Mouse (Mus musculus): ENCODE data around the gene 1700037H04Rik. TPM values are rescaled to one million over a fixed set of nuclear protein-coding genes. Genes with fewer than 3 reads are reported as not detected.

Gene 1700037H04Rik
- polyA plus RNA-seq, 1 experiment from 2014 or later, result 61.5 TPM

- Histone ChIP-seq H3K4me2 (peak overlapping the region; percentile 92), H3K9ac (peak overlapping the region; percentile 84), H3K27ac (peak overlapping the region; percentile 64), H3K4me1 (peaks cover 14% of the 10 kb centered on the region), H3K27me3 (no peaks in the 10 kb centered on the region), H3K36me3 (peaks cover 3% of the 10 kb centered on the region; the same call in 1 of the 2 replicates), H3K4me3 (peak overlapping the region; percentile 76), H3K9me3 (no peaks in the 10 kb centered on the region)
- under 1% methylated on average over 18 of the region's 18 CpGs for WGBS
- peak; percentile 58 for ATAC-seq (ENCODE audit: borderline replicate concordance, extremely low read depth, low FRiP score, low TSS enrichment)
Measured at GRCm38 (mm10) chr2:131159491-131159910, 380 bp downstream of the 1700037H04Rik start.

GRCm38 (mm10) chr2:131156987-131157386, 2.9 kb downstream of the 1700037H04Rik start:
- H3K9me3 ChIP-seq, result no peaks in the 10 kb centered on the region
- no peak overlapping the region for H3K4me3 ChIP-seq
- H3K27me3 ChIP-seq, result no peaks in the 10 kb centered on the region
- H3K27ac ChIP-seq, result no peak overlapping the region
- H3K4me1 ChIP-seq, result peaks cover 14% of the 10 kb centered on the region
- H3K9ac ChIP-seq, result no peak overlapping the region
- no peak overlapping the region for H3K4me2 ChIP-seq
- 86% methylated on average over 7 of the region's 7 CpGs for WGBS
- ATAC-seq (ENCODE audit: borderline replicate concordance, extremely low read depth, low FRiP score, low TSS enrichment), result no peak
- H3K36me3 ChIP-seq, result peaks cover 8% of the 10 kb centered on the region; the same call in 1 of the 2 replicates

DNA sequence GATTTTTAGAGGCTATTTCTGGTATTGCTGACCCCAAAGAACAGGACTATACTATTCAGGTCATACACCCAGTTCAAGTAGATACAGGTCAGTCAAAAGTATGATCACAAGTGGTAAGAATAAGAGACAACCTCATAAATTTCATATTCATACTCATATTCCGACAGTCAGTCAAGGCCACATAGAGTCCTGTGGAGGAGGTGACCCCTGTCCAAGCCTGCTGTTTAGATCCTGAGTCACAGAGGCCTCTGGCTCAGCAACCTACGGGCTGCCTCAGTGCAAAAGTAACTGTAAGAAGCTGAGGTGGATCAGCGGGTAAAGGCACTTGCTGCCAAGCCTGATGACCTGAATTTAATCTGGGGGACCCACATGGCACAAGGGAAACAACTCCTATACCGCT, 5.8 kb downstream of the 1700037H04Rik start:
- 88% methylated on average over 4 of the region's 4 CpGs for WGBS
- H3K9me3 ChIP-seq, result no peaks in the 10 kb centered on the region
- no peaks in the 10 kb centered on the region for H3K27me3 ChIP-seq
- H3K9ac ChIP-seq, result no peak overlapping the region
- H3K4me3 ChIP-seq, result no peak overlapping the region
- no peak overlapping the region for H3K4me2 ChIP-seq
- no peak for ATAC-seq (ENCODE audit: borderline replicate concordance, extremely low read depth, low FRiP score, low TSS enrichment)
- no peak overlapping the region for H3K27ac ChIP-seq
- peaks cover 9% of the 10 kb centered on the region for H3K4me1 ChIP-seq
- H3K36me3 ChIP-seq, result peaks cover 15% of the 10 kb centered on the region; the same call in 1 of the 2 replicates

- no peak overlapping the region for H3K9ac ChIP-seq
- no peaks in the 10 kb centered on the region for H3K9me3 ChIP-seq
- WGBS, result 88% methylated on average over 7 of the region's 7 CpGs
- no peak for ATAC-seq (ENCODE audit: borderline replicate concordance, extremely low read depth, low FRiP score, low TSS enrichment)
- no peaks in the 10 kb centered on the region for H3K27me3 ChIP-seq
- H3K4me3 ChIP-seq, result no peak overlapping the region
- no peak overlapping the region for H3K4me2 ChIP-seq
- H3K27ac ChIP-seq, result no peak overlapping the region
- H3K4me1 ChIP-seq, result 0 out of 2 replicates have a peak, but pooled peaks cover under 1% of the 10 kb centered on the region
- peaks cover 30% of the 10 kb centered on the region for H3K36me3 ChIP-seq
Measured at GRCm38 (mm10) chr2:131152166-131152730, 7.6 kb downstream of the 1700037H04Rik start.

GRCm38 (mm10) chr2:131149254-131149578, 10.7 kb downstream of the 1700037H04Rik start:
- Histone ChIP-seq H3K4me2 (no peak overlapping the region), H3K4me3 (no peak overlapping the region), H3K27ac (no peak overlapping the region), H3K9me3 (no peaks in the 10 kb centered on the region), H3K27me3 (no peaks in the 10 kb centered on the region), H3K36me3 (peaks cover 55% of the 10 kb centered on the region), H3K9ac (no peak overlapping the region), H3K4me1 (no peaks in the 10 kb centered on the region)
- no peak for ATAC-seq (ENCODE audit: borderline replicate concordance, extremely low read depth, low FRiP score, low TSS enrichment)
- WGBS, result 87% methylated on average over 3 of the region's 3 CpGs

- Histone ChIP-seq H3K4me2 (no peak overlapping the region), H3K27ac (no peak overlapping the region), H3K9me3 (no peaks in the 10 kb centered on the region), H3K36me3 (peaks cover 56% of the 10 kb centered on the region), H3K4me1 (no peaks in the 10 kb centered on the region), H3K27me3 (no peaks in the 10 kb centered on the region), H3K9ac (no peak overlapping the region), H3K4me3 (no peak overlapping the region)
- 73% methylated on average over 8 of the region's 8 CpGs for WGBS
- ATAC-seq (ENCODE audit: borderline replicate concordance, extremely low read depth, low FRiP score, low TSS enrichment), result no peak
Measured at GRCm38 (mm10) chr2:131148353-131149253, 11.3 kb downstream of the 1700037H04Rik start.

DNA sequence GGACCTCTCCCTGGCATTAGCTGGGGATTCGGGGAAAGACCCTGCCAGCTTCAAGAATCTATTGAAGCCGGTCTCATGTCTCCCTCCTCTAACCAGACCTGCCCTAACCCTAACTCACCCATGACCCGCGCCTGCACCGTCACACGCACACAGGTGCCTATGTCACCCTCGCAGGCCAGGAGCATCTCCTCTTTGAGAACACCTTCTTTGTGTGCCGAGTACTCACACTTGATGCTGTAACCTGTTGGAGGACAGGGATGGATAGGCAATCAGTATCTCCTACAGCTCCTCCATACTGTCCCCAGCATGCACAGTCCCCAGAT, 12.9 kb downstream of the 1700037H04Rik start:
- H3K4me2 ChIP-seq, result no peak overlapping the region
- no peaks in the 10 kb centered on the region for H3K9me3 ChIP-seq
- 92% methylated on average over 8 of the region's 8 CpGs for WGBS
- no peak overlapping the region for H3K27ac ChIP-seq
- H3K9ac ChIP-seq, result no peak overlapping the region
- no peaks in the 10 kb centered on the region for H3K27me3 ChIP-seq
- no peak for ATAC-seq (ENCODE audit: borderline replicate concordance, extremely low read depth, low FRiP score, low TSS enrichment)
- H3K4me3 ChIP-seq, result no peak overlapping the region
- peaks cover 58% of the 10 kb centered on the region for H3K36me3 ChIP-seq
- 0 out of 2 replicates have a peak, but pooled peaks cover 3% of the 10 kb centered on the region for H3K4me1 ChIP-seq

GRCm38 (mm10) chr2:131146193-131147042, 13.5 kb downstream of the 1700037H04Rik start:
- no peaks in the 10 kb centered on the region for H3K9me3 ChIP-seq
- ATAC-seq (ENCODE audit: borderline replicate concordance, extremely low read depth, low FRiP score, low TSS enrichment), result no peak
- peaks cover 58% of the 10 kb centered on the region for H3K36me3 ChIP-seq
- H3K27me3 ChIP-seq, result no peaks in the 10 kb centered on the region
- no peak overlapping the region for H3K4me2 ChIP-seq
- no peak overlapping the region for H3K4me3 ChIP-seq
- 80% methylated on average over 21 of the region's 21 CpGs for WGBS
- no peak overlapping the region for H3K9ac ChIP-seq
- H3K27ac ChIP-seq, result no peak overlapping the region
- 0 out of 2 replicates have a peak, but pooled peaks cover 3% of the 10 kb centered on the region for H3K4me1 ChIP-seq

DNA sequence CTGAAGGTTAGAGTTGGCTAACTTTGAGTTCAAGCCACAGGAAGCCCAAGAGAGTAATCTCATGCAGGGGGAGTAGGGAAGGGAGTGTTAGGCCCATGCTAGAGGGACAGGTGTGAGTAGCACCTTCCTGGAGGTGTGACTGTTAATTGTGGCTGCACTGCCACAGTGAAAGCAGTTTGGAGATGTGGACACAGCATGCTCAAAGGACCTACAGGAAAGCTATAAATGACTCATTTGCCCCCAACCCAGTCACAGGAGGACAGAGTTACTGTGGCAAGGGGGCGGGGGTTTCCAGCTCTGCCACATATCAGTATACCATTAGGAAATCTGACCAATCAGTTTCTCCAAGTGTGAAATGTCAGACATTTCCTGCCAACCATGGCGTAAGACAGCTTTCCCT, 14.3 kb downstream of the 1700037H04Rik start:
- no peak overlapping the region for H3K9ac ChIP-seq
- WGBS, result 75% methylated on average over 2 of the region's 2 CpGs
- H3K9me3 ChIP-seq, result no peaks in the 10 kb centered on the region
- no peak overlapping the region for H3K4me3 ChIP-seq
- no peak for ATAC-seq (ENCODE audit: borderline replicate concordance, extremely low read depth, low FRiP score, low TSS enrichment)
- no peak overlapping the region for H3K27ac ChIP-seq
- H3K4me1 ChIP-seq, result 0 out of 2 replicates have a peak, but pooled peaks cover 6% of the 10 kb centered on the region
- no peak overlapping the region for H3K4me2 ChIP-seq
- H3K36me3 ChIP-seq, result peaks cover 56% of the 10 kb centered on the region
- no peaks in the 10 kb centered on the region for H3K27me3 ChIP-seq

GRCm38 (mm10) chr2:131145121-131145520, 14.8 kb downstream of the 1700037H04Rik start:
- WGBS, result 60% methylated on average over 13 of the region's 13 CpGs
- H3K9me3 ChIP-seq, result no peaks in the 10 kb centered on the region

DNA sequence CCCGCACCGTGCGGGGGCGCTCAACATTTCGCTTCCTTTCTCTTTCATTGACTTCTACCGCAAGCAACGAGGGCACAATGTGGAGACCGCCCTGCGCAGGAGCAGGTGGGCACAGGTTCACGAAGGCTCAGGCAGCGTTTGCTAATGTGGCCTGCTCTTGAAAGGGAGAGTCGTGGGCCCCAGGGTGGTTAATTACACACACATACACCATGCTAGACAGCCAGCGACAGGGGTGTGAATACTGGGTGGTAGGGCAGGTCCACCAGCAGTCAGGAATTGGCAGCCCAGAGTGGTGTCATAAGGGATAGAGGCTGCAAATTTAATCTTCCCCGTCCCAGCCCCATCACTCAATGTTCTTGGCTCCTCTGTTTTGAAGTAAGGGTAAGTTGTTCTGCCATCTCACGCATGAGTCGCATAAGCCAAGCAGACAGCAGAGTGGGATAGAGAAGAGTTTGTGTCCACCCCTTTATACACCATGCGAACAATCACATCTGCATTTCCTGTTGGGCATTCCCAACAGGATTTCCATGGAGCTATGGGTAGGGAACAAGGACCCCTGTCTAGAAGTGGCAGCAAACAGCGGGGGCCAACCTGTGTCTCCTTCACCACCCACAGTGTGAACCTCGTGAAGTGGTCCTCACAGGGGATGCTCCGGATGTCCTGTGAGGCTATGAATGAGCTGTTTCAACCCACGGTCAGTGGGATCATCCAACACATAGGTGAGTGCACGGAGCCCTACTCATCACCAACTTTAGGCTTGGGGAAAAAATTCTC, 16.7 kb downstream of the 1700037H04Rik start:
- no peak for ATAC-seq (ENCODE audit: borderline replicate concordance, extremely low read depth, low FRiP score, low TSS enrichment)
- Histone ChIP-seq H3K9me3 (no peaks in the 10 kb centered on the region), H3K36me3 (peaks cover 49% of the 10 kb centered on the region), H3K27ac (no peak overlapping the region), H3K27me3 (no peaks in the 10 kb centered on the region), H3K9ac (no peak overlapping the region), H3K4me3 (no peak overlapping the region), H3K4me2 (peak overlapping the region; percentile 6; the same call in 1 of the 2 replicates), H3K4me1 (peaks cover 13% of the 10 kb centered on the region)
- 68% methylated on average over 22 of the region's 22 CpGs for WGBS

More at GRCm38 (mm10) chr2:131145121-131145520, 14.8 kb downstream of the 1700037H04Rik start:
- ATAC-seq (ENCODE audit: borderline replicate concordance, extremely low read depth, low FRiP score, low TSS enrichment), result no peak
- Histone ChIP-seq H3K9ac (no peak overlapping the region), H3K4me3 (no peak overlapping the region), H3K4me2 (no peak overlapping the region), H3K27me3 (no peaks in the 10 kb centered on the region), H3K4me1 (peaks cover 8% of the 10 kb centered on the region), H3K36me3 (peaks cover 56% of the 10 kb centered on the region), H3K27ac (no peak overlapping the region)
